Mouse (Mus musculus) splenic B cell, adult 2 months (primary cell): ENCODE data around the gene Ascl3.

Experiments
- DNase-seq: peaks from one replicate; pipeline ENCODE4 v3.0.0-alpha.2; 2011; ENCODE audit warnings: low read depth, low spot score
- H3K27me3 ChIP-seq: 2 replicates; pipeline ENCODE4 v1.6.1; 2012; ENCODE audit warnings: mild to moderate bottlenecking, low read length, moderate library complexity, mixed read lengths; ENCODE audit not compliant: control insufficient read depth, poor library complexity, insufficient read depth, severe bottlenecking
- H3K36me3 ChIP-seq: 2 replicates; pipeline ENCODE4 v1.6.1; 2012; ENCODE audit warnings: mild to moderate bottlenecking, low read length, moderate library complexity, mixed read lengths; ENCODE audit not compliant: control insufficient read depth, poor library complexity, insufficient read depth, severe bottlenecking

The Ascl3 gene

GRCm38 (mm10) chr7:109734806-109735205, 3.3 kb upstream of the Ascl3 start:
- H3K36me3 ChIP-seq: peaks cover 7% of the 10 kb centered on the region; the same call in 1 of the 2 replicates
- no peaks in the 10 kb centered on the region for H3K27me3 ChIP-seq
- DNase-seq: no peak

- Histone ChIP-seq H3K27me3 (no peaks in the 10 kb centered on the region), H3K36me3 (no peaks in the 10 kb centered on the region)
- DNase-seq: no peak
Measured at GRCm38 (mm10) chr7:109723697-109724096, 7.8 kb downstream of the Ascl3 start, which contains the start of gene BC051019. Gene BC051019 (minus strand): TSS chr7:109723850.

GRCm38 (mm10) chr7:109723114-109723513, 8.4 kb downstream of the Ascl3 start:
- H3K27me3 ChIP-seq: no peaks in the 10 kb centered on the region
- no peaks in the 10 kb centered on the region for H3K36me3 ChIP-seq
- DNase-seq: no peak

- Histone ChIP-seq H3K27me3 (no peaks in the 10 kb centered on the region), H3K36me3 (no peaks in the 10 kb centered on the region)
- peak; percentile 27 for DNase-seq
Measured at GRCm38 (mm10) chr7:109722618-109723017, 8.9 kb downstream of the Ascl3 start.

GRCm38 (mm10) chr7:109719286-109719685, 12.2 kb downstream of the Ascl3 start:
- no peaks in the 10 kb centered on the region for H3K36me3 ChIP-seq
- no peaks in the 10 kb centered on the region for H3K27me3 ChIP-seq
- peak; percentile 19 for DNase-seq

- no peak for DNase-seq
- peaks cover 5% of the 10 kb centered on the region; the same call in 1 of the 2 replicates for H3K36me3 ChIP-seq
- no peaks in the 10 kb centered on the region for H3K27me3 ChIP-seq
Measured at GRCm38 (mm10) chr7:109713434-109713982, 18.0 kb downstream of the Ascl3 start.

GRCm38 (mm10) chr7:109712198-109712597, 19.3 kb downstream of the Ascl3 start:
- peaks cover 8% of the 10 kb centered on the region; the same call in 1 of the 2 replicates for H3K36me3 ChIP-seq
- DNase-seq: no peak

GRCm38 (mm10) chr7:109710069-109710468, 21.5 kb downstream of the Ascl3 start:
- H3K27me3 ChIP-seq: no peaks in the 10 kb centered on the region

More at GRCm38 (mm10) chr7:109712198-109712597, 19.3 kb downstream of the Ascl3 start:
- no peaks in the 10 kb centered on the region for H3K27me3 ChIP-seq

GRCm38 (mm10) chr7:109708961-109709382, 22.6 kb downstream of the Ascl3 start:
- no peak for DNase-seq
- no peaks in the 10 kb centered on the region for H3K27me3 ChIP-seq
- peaks cover 8% of the 10 kb centered on the region; the same call in 1 of the 2 replicates for H3K36me3 ChIP-seq

More at GRCm38 (mm10) chr7:109710069-109710468, 21.5 kb downstream of the Ascl3 start:
- peaks cover 8% of the 10 kb centered on the region; the same call in 1 of the 2 replicates for H3K36me3 ChIP-seq
- DNase-seq: no peak

- H3K27me3 ChIP-seq: no peaks in the 10 kb centered on the region
- peaks cover 6% of the 10 kb centered on the region; the same call in 1 of the 2 replicates for H3K36me3 ChIP-seq
- peak; percentile 73 for DNase-seq
Measured at GRCm38 (mm10) chr7:109707023-109707785, 24.3 kb downstream of the Ascl3 start.

- H3K36me3 ChIP-seq: peaks cover 3% of the 10 kb centered on the region; the same call in 1 of the 2 replicates
- H3K27me3 ChIP-seq: no peaks in the 10 kb centered on the region
- DNase-seq: no peak
Measured at GRCm38 (mm10) chr7:109704461-109704860, 27.1 kb downstream of the Ascl3 start.

- no peak for DNase-seq
- Histone ChIP-seq H3K27me3 (no peaks in the 10 kb centered on the region), H3K36me3 (peaks cover 3% of the 10 kb centered on the region; the same call in 1 of the 2 replicates)
Measured at GRCm38 (mm10) chr7:109704016-109704377, 27.5 kb downstream of the Ascl3 start.

- no peaks in the 10 kb centered on the region for H3K27me3 ChIP-seq
- peaks cover 2% of the 10 kb centered on the region; the same call in 1 of the 2 replicates for H3K36me3 ChIP-seq
- peak; percentile 94 for DNase-seq
Measured at GRCm38 (mm10) chr7:109703190-109704015, 28.1 kb downstream of the Ascl3 start, which contains the start of the genes St5 and Akip1. Gene St5 (minus strand): TSS chr7:109703605. Gene Akip1 (plus strand): TSS chr7:109703690.

- no peak for DNase-seq
- Histone ChIP-seq H3K27me3 (no peaks in the 10 kb centered on the region), H3K36me3 (no peaks in the 10 kb centered on the region; the same call in 1 of the 2 replicates)
Measured at GRCm38 (mm10) chr7:109702721-109703120, 28.8 kb downstream of the Ascl3 start.
